Mouse (Mus musculus): ENCODE measurements around the gene Ikzf4.

The Ikzf4 gene

GRCm38 (mm10) chr10:128613154-128613440 lies 32.7 kb downstream of the Ikzf4 start:
- no peak for DNase-seq (ENCODE audit: extremely low spot score, low spot score)

DNA sequence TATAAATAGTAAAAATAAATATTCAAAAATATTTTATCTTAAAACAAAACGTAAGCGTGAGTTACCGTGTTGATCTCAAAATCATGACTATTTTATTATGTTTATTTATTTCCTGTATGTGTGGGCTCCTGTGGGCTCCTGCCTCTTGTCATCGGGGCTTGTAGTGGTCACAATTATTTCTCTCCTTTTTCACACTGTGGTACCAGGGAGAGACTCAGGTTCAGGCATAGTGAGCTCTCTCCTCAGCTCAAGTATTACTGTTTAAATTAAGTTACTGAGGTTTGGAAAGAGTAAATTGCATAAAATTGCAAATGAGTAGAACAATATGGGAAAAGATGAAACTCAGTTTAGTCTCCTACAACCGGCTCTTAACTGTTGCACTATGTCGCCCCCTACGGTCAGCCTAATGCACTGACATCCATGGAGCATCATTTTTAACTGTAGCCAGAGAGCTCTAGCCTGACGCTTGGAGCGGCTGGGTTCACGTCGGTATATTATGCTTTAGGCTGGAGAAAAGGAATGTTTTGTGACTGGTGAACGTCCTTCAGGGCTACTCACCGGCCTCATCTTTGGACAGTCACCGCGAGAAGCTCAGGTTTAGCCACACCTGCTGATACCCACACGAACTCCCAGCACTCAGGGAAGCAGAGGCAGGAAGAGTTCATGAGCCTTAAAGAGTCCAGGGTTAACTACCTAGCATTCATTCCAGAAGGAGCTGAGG lies 33.2 kb downstream of the Ikzf4 start:
- peak; percentile 63 for DNase-seq (ENCODE audit: extremely low spot score, low spot score)

DNA sequence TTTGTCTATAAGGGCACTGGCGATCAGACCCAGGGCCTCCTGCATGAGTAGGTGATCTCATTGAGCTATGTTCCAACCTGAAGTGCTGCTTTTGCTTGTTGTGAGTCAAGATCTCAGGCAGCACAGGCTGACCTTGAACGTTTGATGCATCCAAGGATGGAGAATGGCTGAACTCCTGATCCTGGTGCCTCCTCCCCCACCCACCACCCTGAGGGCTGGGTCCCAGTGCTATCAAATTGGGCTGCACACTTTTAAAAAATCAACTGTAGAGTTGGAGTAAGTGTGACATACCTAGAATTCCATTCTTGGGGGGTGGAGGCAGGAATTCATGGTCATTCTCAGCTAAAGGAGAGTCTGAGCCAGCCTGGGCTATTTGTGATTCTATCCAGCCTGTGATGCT lies 39.3 kb downstream of the Ikzf4 start:
- no peak for DNase-seq (ENCODE audit: extremely low spot score, low spot score)

DNA sequence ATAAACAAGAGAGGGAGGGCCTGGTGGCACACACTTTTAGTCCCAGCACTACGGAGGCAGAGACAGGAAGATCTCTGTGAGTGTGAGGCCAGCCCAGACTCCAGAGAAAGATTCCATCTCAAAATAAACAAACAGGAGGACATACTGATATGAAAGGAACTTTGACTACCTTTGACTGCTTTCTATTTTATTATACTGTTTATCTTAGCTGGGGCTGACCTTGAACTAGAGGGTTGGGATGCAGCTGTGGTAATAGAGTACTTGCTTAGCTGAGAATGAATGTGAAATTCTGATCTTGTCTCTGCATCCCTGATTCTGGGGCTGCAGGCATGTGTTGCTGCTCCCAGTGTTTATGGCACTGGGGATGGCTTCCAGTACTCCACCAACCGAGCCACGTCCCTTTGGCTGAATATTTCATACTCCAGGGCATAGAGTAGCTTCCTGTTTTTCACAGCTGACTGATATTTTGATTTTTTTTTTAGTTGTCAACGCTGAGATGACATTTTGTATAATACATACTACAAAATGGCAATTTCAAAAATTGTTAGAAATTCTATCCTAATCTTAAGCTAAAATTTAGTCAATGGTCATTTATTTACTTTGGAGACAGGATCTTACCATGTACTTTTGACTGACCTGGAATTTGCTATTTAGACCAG lies 43.2 kb downstream of the Ikzf4 start:
- no peak for DNase-seq (ENCODE audit: extremely low spot score, low spot score)

DNA sequence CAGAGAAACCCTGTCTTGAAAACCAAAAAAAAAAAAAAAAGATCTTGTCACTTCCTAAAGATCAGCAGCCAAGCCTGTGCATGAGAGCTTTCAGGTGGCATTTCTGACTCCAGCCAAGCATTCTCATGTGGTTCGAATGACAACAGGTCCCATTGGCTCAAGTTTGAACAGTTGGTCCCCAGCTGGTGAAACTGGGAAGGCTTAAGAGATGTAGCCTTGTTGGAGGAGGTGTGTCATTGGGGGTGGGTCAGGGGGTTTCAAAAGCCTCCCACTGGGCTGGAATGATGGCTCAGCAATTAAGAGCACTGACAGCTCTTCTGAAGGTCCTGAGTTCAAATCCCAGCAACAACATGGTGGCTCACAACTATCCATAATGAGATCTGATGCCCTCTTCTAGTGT lies 44.3 kb downstream of the Ikzf4 start:
- DNase-seq (ENCODE audit: extremely low spot score, low spot score): no peak

- no peak for DNase-seq (ENCODE audit: extremely low spot score, low spot score)
Measured at GRCm38 (mm10) chr10:128598476-128598875, 47.3 kb downstream of the Ikzf4 start.

DNA sequence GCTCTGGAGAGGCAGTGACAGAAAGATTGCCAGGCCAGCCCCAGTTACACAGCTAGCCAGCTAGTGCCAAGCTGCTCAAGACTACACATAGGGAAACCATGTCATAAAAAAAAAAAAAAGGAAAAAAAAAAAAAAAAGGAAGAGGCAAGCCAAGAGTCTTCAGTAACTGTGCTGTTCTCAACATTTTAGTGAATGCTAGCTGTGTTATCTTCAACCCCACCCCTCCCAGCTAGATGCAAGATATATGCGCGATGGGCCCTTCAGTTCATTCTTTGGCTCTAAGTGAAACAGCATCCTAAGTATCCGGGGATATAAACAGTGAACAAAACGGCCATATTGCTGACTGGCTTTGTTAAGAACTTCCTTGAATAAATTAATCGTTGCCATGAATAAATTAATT lies 53.0 kb downstream of the Ikzf4 start:
- DNase-seq (ENCODE audit: extremely low spot score, low spot score): no peak

GRCm38 (mm10) chr10:128591436-128591835 lies 54.4 kb downstream of the Ikzf4 start:
- no peak for DNase-seq (ENCODE audit: extremely low spot score, low spot score)

- DNase-seq (ENCODE audit: extremely low spot score, low spot score): peak; percentile 77
Measured at GRCm38 (mm10) chr10:128590193-128590690, 55.5 kb downstream of the Ikzf4 start.

- DNase-seq (ENCODE audit: extremely low spot score, low spot score): peak; percentile 55
Measured at GRCm38 (mm10) chr10:128589464-128590192, 56.2 kb downstream of the Ikzf4 start, which contains the start of gene Erbb3. TSS of gene Erbb3 (minus strand) at chr10:128589652.

- DNase-seq (ENCODE audit: extremely low spot score, low spot score): no peak
Measured at GRCm38 (mm10) chr10:128588775-128589463, 56.9 kb downstream of the Ikzf4 start.

GRCm38 (mm10) chr10:128588136-128588535 lies 57.7 kb downstream of the Ikzf4 start:
- DNase-seq (ENCODE audit: extremely low spot score, low spot score): no peak

GRCm38 (mm10) chr10:128587697-128588096 lies 58.1 kb downstream of the Ikzf4 start:
- DNase-seq (ENCODE audit: extremely low spot score, low spot score): no peak

DNA sequence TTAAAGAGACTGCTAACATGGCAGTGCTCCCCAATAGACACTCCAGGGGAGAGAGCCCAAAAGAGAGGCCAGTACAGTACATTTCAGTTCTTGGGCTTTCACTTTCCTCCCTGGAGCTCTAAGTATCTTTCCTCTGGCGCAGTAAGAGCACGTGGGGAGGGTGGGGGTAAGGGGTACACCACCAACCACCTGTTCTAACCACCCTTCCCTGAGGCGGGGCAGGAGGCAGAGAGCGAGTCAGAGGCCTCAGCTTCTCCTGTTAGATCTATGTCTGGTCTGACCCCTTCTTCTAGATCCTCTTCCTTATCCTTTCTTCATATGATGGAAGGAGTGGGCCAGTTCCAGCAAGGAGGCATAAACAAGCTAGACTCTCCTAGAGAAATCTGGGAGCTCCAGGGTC lies 58.7 kb downstream of the Ikzf4 start:
- DNase-seq (ENCODE audit: extremely low spot score, low spot score): no peak

DNA sequence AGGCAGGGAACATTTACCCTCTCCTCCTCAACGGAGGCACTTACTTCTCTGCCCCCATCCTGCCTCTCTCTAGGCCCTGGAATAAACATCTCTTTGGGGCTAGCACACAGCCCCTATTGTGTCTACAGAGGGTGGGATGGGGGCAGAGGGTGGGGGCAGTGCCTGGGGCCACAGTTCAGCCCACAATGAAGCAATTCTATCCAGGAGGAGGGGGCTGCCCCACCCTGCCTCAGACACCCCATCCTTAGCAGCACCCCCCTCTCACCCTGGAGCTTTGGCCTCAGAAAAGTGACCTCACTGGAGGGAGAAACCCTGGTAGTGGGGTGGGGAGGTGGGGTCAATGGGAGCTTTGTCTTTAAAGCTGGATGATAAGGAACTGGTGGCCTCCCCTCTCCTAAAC lies 59.2 kb downstream of the Ikzf4 start:
- DNase-seq (ENCODE audit: extremely low spot score, low spot score): no peak

GRCm38 (mm10) chr10:128584386-128584785 lies 61.4 kb downstream of the Ikzf4 start:
- DNase-seq (ENCODE audit: extremely low spot score, low spot score): no peak

- no peak for DNase-seq (ENCODE audit: extremely low spot score, low spot score)
Measured at GRCm38 (mm10) chr10:128583644-128584043, 62.1 kb downstream of the Ikzf4 start.
